Mouse (Mus musculus) mouse embryonic stem cell (cell line): ENCODE measurements around the gene Pdhx.

ENCODE experiments used
- in situ Hi-C, 2 experiments: fragments of 300-500 bp; cut with MboI; formaldehyde crosslinking; loops; 1 replicate in 1 of 2; 3 replicates in 1 of 2; pipeline ENCODE4 v1.14.3; 2019 to 2020; ENCODE audit warnings: low sequenced_read_pairs in 2 of 2, low pct_unique_long_range_greater_than_20kb in 1 of 2, mixed read lengths in 1 of 2; ENCODE audit not compliant: unreplicated experiment in 1 of 2

Gene Pdhx

GRCm38 (mm10) chr2:102971951-102972350 is 101.4 kb downstream of the Pdhx start:
- in situ Hi-C loops = no loop called here
